Mouse (Mus musculus) kidney, embryonic 14.5 days (tissue): ENCODE measurements around the gene Ppp1r3g. TPM values are rescaled to one million over a fixed set of nuclear protein-coding genes. Genes with fewer than 3 reads are reported as not detected.

Experiments used
- ATAC-seq: fragments of 200-750 bp; cut with Nextera tagmentation; 2 replicates; pipeline ENCODE4 v1.8.0; 2017; ENCODE audit warnings: moderate number of reproducible peaks, mild to moderate bottlenecking, moderate TSS enrichment, moderate library complexity; ENCODE audit not compliant: low FRiP score, low TSS enrichment
- H3K27ac ChIP-seq: fragments of 300-500 bp; sonication (generic); 2 replicates; pipeline ENCODE4 v1.5.1; 2014; ENCODE audit warnings: low read depth, mild to moderate bottlenecking, low read length, moderate library complexity, mixed read lengths
- H3K27me3 ChIP-seq: fragments of 300-500 bp; sonication (generic); 2 replicates; pipeline ENCODE4 v1.6.1; 2014; ENCODE audit warnings: mild to moderate bottlenecking, low read length; ENCODE audit not compliant: control insufficient read depth, insufficient read depth
- H3K36me3 ChIP-seq: fragments of 300-500 bp; sonication (generic); 2 replicates; pipeline ENCODE4 v1.6.1; 2014; ENCODE audit warnings: low read length, mixed read lengths; ENCODE audit not compliant: control insufficient read depth, insufficient read depth
- H3K4me1 ChIP-seq: fragments of 300-500 bp; sonication (generic); 2 replicates; pipeline ENCODE4 v1.6.1; 2014; ENCODE audit warnings: low read length, mixed read lengths; ENCODE audit not compliant: control insufficient read depth, insufficient read depth
- H3K4me2 ChIP-seq: fragments of 300-500 bp; sonication (generic); replicated peaks from 2 replicates; pipeline ENCODE4 v1.6.1; 2014; ENCODE audit warnings: low read depth, mild to moderate bottlenecking, low read length
- H3K4me3 ChIP-seq: fragments of 300-500 bp; sonication (generic); 2 replicates; pipeline ENCODE4 v1.5.1; 2014; ENCODE audit warnings: mild to moderate bottlenecking, low read length
- H3K9ac ChIP-seq: fragments of 300-500 bp; sonication (generic); 2 replicates; pipeline ENCODE4 v1.6.1; 2014; ENCODE audit warnings: low read depth, mild to moderate bottlenecking, low read length, moderate library complexity
- H3K9me3 ChIP-seq: fragments of 300-500 bp; sonication (generic); 2 replicates; pipeline ENCODE4 v1.6.1; 2016; ENCODE audit warnings: low read length; ENCODE audit not compliant: control insufficient read depth
- WGBS: fragments of 180-500 bp; shearing (Covaris S2); extraction: QIAGEN DNeasy Blood & Tissue Kit; methylation state at CpG from one replicate; pipeline ENCODE4 v1.1.7; 2014; 5-methylcytosine and 5-hydroxymethylcytosine counted together
- polyA plus RNA-seq: library from polyadenylated mRNA; unstranded; fragments of >200 nt; fragmentation: Nextera tagmentation; extraction: Ambion mirVana; gene quantifications from 2 replicates; pipeline ENCODE4 v1.2.1, GENCODE M21; 2014

Ppp1r3g gene
- 0.31 and 0.41 TPM in 2 replicates for polyA plus RNA-seq

DNA sequence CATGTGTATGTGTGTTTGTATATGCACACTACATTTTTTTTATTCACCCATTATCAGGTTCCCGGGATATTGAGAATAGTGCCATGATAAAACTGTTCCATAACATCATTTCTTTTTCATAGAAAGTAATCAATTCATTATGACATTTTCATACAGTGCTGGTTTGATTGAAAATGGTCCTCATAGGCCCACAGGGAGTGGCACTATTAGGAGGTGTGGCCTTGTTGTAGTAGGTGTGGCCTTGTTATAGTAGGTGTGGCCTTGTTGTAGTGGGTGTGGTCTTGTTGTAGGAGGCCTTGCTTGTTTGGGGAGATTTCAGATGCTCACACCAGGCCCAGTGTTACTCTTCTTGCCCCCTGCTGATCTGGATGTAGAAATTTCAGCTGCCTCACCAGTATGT, at the start of gene Ppp1r3g:
Gene Ppp1r3g, plus strand, starts transcription at position 301 of the 400 bp plus-strand sequence.
- 93% methylated on average over 1 of the region's 1 CpGs for WGBS
- Histone ChIP-seq H3K4me1 (no peaks in the 10 kb centered on the region), H3K9me3 (no peaks in the 10 kb centered on the region), H3K4me2 (no peak within 1 kb of the TSS), H3K27ac (no peak within 1 kb of the TSS), H3K27me3 (no peaks in the 10 kb centered on the region), H3K4me3 (no peak within 1 kb of the TSS), H3K9ac (no peak within 1 kb of the TSS), H3K36me3 (no peaks in the 10 kb centered on the region)
- ATAC-seq = no peak

DNA sequence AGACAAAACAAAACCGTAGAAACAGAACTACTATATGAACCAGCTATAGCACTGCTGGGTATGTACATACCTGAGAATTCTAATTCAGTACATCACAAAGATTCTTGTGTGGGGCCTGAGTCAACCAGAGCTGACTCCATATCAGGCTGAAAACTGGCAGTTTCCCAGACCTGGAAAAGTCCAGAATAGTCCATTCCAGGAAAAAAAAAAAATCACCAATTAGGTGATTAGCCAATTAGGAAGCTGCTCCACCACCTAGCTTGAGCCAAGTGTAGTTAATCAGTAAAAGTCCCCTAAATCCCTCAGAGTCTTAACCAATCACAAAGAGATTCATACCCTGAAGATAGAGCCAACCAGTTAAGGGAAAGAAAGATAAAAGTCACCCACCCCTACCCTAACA, 47.2 kb upstream of the Ppp1r3g start:
- H3K27me3 ChIP-seq = no peaks in the 10 kb centered on the region
- H3K27ac ChIP-seq = no peak overlapping the region
- no peak overlapping the region for H3K4me2 ChIP-seq
- H3K4me3 ChIP-seq = no peak overlapping the region
- H3K4me1 ChIP-seq = no peaks in the 10 kb centered on the region
- no peak overlapping the region for H3K9ac ChIP-seq
- no peaks in the 10 kb centered on the region for H3K36me3 ChIP-seq
- ATAC-seq = no peak
- H3K9me3 ChIP-seq = no peaks in the 10 kb centered on the region
- 91% methylated on average over 1 of the region's 1 CpGs for WGBS

DNA sequence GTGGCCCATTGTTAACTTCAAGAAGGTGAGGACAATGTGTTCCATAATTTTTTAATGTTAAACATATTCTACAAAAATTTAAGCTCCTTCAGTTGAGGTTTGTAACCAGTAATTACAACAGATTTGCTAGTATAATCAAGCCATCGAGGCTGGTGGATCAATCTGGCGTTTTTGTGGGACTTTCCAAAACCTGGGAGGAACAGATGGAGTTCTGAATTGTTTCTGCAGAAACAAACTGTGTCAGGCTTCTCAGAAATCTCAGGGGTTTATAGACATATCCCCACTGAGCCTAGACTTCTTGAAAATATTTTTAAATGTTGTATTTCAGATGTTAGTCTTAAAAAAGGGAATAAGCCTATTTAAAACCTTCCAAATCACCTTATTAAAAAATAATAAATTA, 20.6 kb upstream of the Ppp1r3g start:
- WGBS = 81% methylated on average over 2 of the region's 2 CpGs
- Histone ChIP-seq H3K27ac (no peak overlapping the region), H3K4me3 (no peak overlapping the region), H3K9me3 (peaks cover 6% of the 10 kb centered on the region), H3K27me3 (no peaks in the 10 kb centered on the region), H3K4me1 (no peaks in the 10 kb centered on the region), H3K36me3 (no peaks in the 10 kb centered on the region), H3K4me2 (no peak overlapping the region), H3K9ac (no peak overlapping the region)
- no peak for ATAC-seq

DNA sequence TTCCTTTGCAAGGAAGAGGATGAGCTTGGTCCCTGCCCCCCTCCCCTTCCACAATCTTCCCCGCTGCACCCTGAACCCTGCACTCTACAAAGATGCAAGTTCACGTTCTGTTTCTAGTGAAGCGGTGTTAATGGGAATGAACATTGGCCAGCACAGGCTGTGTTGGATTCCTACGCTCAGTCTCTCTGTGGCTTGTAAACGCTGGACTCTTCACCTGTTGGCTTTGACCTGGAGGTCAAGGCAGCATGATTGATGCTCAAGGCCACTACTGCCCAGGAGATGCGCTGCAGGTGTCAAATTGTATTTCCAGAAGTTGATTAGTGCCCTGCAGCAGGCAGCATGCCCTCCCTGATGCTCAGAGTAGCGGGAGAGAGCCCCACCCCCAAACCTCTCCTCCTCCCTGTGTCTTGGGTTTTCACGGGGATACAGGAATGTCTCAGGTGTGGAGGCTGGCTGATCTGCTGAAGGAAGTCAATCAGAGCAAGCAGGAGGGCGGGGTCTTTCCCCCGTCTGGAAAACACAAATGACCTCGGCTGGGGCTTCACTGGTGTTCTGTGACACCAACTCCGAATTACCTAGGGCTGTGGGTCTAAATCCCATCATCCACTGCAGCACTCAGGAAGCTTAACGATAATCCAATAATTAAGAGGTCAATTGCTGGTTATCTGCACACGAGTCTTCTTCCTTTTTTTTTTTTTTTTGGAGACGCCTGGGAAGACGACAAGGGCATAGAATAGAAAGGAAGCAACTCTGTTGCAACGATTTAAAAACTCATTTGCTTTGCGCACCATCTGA, 18.6 kb upstream of the Ppp1r3g start:
- WGBS = 62% methylated on average over 18 of the region's 18 CpGs
- H3K4me3 ChIP-seq = no peak overlapping the region
- no peak for ATAC-seq
- no peak overlapping the region for H3K4me2 ChIP-seq
- no peak overlapping the region for H3K27ac ChIP-seq
- no peak overlapping the region for H3K9ac ChIP-seq
- H3K36me3 ChIP-seq = no peaks in the 10 kb centered on the region
- no peaks in the 10 kb centered on the region for H3K27me3 ChIP-seq
- H3K4me1 ChIP-seq = no peaks in the 10 kb centered on the region
- H3K9me3 ChIP-seq = peaks cover under 1% of the 10 kb centered on the region; the same call in 1 of the 2 replicates

DNA sequence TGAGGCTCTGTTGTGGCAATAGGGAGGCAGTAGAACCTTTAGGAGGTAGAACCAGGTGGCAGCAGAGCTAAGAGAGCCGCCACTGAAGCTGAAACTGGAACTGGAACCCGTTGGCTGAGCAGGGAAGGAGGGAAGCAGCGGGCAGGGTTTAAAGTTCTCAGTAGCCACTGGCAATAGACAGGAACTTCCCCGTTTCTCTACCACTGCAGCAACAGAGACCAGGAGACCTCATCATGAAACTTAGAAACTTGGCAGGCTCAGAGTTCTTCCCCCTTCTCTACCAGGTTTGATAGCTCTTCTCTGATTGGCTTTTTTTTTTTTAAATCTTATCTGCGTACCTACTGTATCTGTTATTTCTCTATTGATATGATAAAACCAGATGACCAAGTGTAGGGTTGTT, 17.7 kb upstream of the Ppp1r3g start:
- Histone ChIP-seq H3K9ac (no peak overlapping the region), H3K4me3 (no peak overlapping the region), H3K36me3 (no peaks in the 10 kb centered on the region), H3K9me3 (no peaks in the 10 kb centered on the region), H3K27me3 (no peaks in the 10 kb centered on the region), H3K4me2 (no peak overlapping the region), H3K27ac (no peak overlapping the region), H3K4me1 (no peaks in the 10 kb centered on the region)
- ATAC-seq = no peak
- WGBS = 88% methylated on average over 5 of the region's 5 CpGs

DNA sequence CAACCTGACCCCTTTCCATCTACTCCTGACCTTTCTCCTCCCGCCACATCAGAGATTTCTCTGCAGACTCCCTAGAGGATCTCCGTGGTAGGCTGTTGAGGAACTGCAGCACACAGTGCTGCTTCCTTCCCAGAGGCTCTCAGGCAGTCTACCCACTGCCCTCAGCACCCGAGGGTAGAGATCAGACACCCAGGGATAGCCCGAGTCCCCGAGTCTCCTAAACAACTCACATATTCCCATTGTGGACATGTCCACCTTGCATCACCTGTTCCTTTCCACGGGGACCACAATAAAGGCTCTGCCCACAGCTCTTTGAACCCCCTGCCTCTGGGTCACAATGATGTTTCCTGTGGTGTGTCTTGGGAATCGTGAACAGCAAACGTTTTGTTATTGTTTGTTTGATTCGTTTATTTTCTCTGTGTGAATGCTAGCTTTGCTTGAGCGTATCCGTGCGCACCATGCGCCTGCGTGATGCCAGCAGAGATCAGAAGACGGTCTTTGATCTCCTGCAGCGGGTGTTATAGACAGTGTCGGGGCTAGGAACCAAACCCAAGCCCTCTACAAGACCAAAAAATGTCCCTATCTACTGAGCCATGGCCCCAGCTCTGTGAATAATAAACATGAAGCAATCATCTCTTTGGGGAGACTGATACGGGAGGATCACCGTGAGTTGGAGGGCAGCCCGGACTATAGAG, 11.8 kb upstream of the Ppp1r3g start:
- Histone ChIP-seq H3K4me2 (no peak overlapping the region), H3K9ac (no peak overlapping the region), H3K4me1 (no peaks in the 10 kb centered on the region), H3K36me3 (no peaks in the 10 kb centered on the region), H3K27me3 (no peaks in the 10 kb centered on the region), H3K4me3 (no peak overlapping the region), H3K9me3 (peaks cover 3% of the 10 kb centered on the region; the same call in 1 of the 2 replicates), H3K27ac (no peak overlapping the region)
- no peak for ATAC-seq
- 73% methylated on average over 20 of the region's 20 CpGs for WGBS

DNA sequence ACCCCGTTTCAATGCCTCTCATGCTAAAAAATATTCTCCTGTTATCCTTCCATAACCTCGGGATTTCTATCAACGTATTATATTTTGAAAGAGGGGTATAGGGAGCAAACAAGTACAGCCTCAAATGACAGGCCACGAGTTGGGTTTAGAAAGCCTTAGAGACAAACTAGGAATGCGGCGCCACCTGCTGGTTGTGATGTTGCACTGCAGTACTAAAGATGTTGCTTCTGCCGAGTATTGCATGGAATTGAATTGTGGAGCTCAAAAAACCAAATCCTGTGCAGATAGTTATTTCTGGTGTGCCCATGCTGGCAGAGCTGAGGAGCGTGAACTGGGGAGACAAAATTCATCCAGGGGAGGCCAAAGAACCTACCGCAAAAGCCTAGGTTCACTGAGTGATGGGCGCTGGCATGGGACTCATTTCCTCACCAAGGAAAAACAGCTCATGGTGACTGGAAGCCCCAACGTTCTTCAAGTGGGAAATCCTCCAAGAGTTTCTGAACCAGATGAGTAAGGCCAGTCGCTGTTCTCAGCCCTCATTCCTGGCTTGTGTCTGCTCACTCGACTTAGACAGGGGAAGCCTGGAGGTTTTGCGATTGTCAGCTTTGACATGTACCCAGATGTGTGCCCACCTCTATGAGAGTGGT, 11.2 kb upstream of the Ppp1r3g start:
- Histone ChIP-seq H3K9me3 (peaks cover 3% of the 10 kb centered on the region; the same call in 1 of the 2 replicates), H3K4me2 (no peak overlapping the region), H3K36me3 (no peaks in the 10 kb centered on the region), H3K9ac (no peak overlapping the region), H3K27me3 (no peaks in the 10 kb centered on the region), H3K4me1 (no peaks in the 10 kb centered on the region), H3K4me3 (no peak overlapping the region), H3K27ac (no peak overlapping the region)
- WGBS = 28% methylated on average over 14 of the region's 14 CpGs
- ATAC-seq = no peak

DNA sequence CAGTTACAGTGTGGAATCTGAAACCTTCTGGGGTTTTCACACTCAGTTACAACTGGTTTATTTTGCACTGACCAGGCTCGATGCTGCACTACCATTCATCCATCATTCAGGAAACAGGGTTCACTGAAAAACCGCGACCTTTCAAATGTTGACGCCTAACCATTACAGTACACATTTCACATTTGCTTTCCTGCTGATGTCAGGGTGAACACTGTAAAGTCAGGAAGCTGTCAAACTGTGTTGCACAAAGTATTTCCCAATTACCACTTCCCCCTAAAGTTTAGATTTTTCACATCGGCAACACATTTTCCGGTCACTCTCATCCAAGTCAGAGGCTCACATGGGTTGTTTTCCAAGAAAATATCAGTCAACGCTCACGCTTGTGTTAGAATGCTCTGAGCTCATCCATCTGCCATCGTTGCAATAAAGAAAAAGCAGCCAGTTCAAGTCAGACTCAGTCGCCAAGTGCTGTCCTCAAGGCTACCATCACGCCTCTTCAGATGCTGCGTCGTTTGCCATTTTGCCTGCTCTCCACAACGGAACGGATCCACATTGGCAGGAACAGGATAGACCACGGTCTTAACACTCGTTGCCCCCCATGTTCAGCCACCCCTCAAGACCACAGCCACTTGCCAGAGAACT, 8.7 kb upstream of the Ppp1r3g start:
- no peak overlapping the region for H3K4me3 ChIP-seq
- H3K4me2 ChIP-seq = no peak overlapping the region
- H3K27ac ChIP-seq = no peak overlapping the region
- no peaks in the 10 kb centered on the region for H3K4me1 ChIP-seq
- peaks cover 3% of the 10 kb centered on the region; the same call in 1 of the 2 replicates for H3K9me3 ChIP-seq
- no peak for ATAC-seq
- H3K9ac ChIP-seq = no peak overlapping the region
- 69% methylated on average over 17 of the region's 17 CpGs for whole genome bisulfite sequencing
- no peaks in the 10 kb centered on the region for H3K36me3 ChIP-seq
- no peaks in the 10 kb centered on the region for H3K27me3 ChIP-seq
